Mouse (Mus musculus) lung, embryonic 14.5 days (tissue): ENCODE measurements around the gene Mras. TPM values are rescaled to one million over a fixed set of nuclear protein-coding genes. Genes with fewer than 3 reads are reported as not detected.

Source experiments
- ATAC-seq: fragments of 200-750 bp; cut with Nextera tagmentation; 2 replicates; pipeline ENCODE4 v1.8.0; 2017; ENCODE audit warnings: mild to moderate bottlenecking, moderate TSS enrichment, moderate library complexity; ENCODE audit not compliant: insufficient read depth
- DNase-seq: peaks from one replicate; pipeline ENCODE4 v3.0.0-alpha.2; 2015
- H3K27ac ChIP-seq: fragments of 300-500 bp; sonication (generic); 2 replicates; pipeline ENCODE4 v1.5.1; 2014; ENCODE audit warnings: low read depth, mild to moderate bottlenecking, moderate library complexity
- H3K27me3 ChIP-seq: fragments of 300-500 bp; sonication (generic); 2 replicates; pipeline ENCODE4 v1.6.1; 2014; ENCODE audit warnings: low read length, control low read depth; ENCODE audit not compliant: insufficient read depth
- H3K36me3 ChIP-seq: fragments of 300-500 bp; sonication (generic); 2 replicates; pipeline ENCODE4 v1.6.1; 2014; ENCODE audit warnings: control low read depth; ENCODE audit not compliant: insufficient read depth
- H3K4me1 ChIP-seq: fragments of 300-500 bp; sonication (generic); 2 replicates; pipeline ENCODE4 v1.6.1; 2014; ENCODE audit warnings: antibody characterized with exemption, control low read depth; ENCODE audit not compliant: insufficient read depth
- H3K4me2 ChIP-seq: fragments of 300-500 bp; sonication (generic); 2 replicates; pipeline ENCODE4 v1.6.1; 2014; ENCODE audit warnings: mild to moderate bottlenecking
- H3K4me3 ChIP-seq: fragments of 300-500 bp; sonication (generic); 2 replicates; pipeline ENCODE4 v1.5.1; 2014; ENCODE audit warnings: low read depth, low read length
- H3K9ac ChIP-seq: fragments of 300-500 bp; sonication (generic); 2 replicates; pipeline ENCODE4 v1.6.1; 2014
- H3K9me3 ChIP-seq: fragments of 300-500 bp; sonication (generic); 2 replicates; pipeline ENCODE4 v1.6.1; 2016; ENCODE audit warnings: low read depth, low read length, control low read depth
- CTCF ChIP-seq: IDR thresholded peaks from 2 replicates; pipeline ENCODE4 v1.5.1; 2016; ENCODE audit warnings: antibody characterized with exemption, low read depth
- WGBS: fragments of 180-500 bp; shearing (Covaris S2); extraction: QIAGEN DNeasy Blood & Tissue Kit; methylation state at CpG from one replicate; pipeline ENCODE4 v1.1.7; 2014; 5-methylcytosine and 5-hydroxymethylcytosine counted together
- polyA plus RNA-seq: library from polyadenylated mRNA; unstranded; fragments of >200 nt; fragmentation: Nextera tagmentation; extraction: Ambion mirVana; gene quantifications from 2 replicates; pipeline ENCODE4 v1.2.1, GENCODE M21; 2014

Gene Mras
- polyA plus RNA-seq, 1 experiment from 2014 or later, result 12.2 TPM

GRCm38 (mm10) chr9:99411093-99411492, 26.1 kb downstream of the Mras start:
- no peak for DNase-seq

GRCm38 (mm10) chr9:99409280-99409679, 27.9 kb downstream of the Mras start:
- Histone ChIP-seq H3K4me3 (no peak overlapping the region), H3K9me3 (no peaks in the 10 kb centered on the region), H3K4me1 (no peaks in the 10 kb centered on the region), H3K27me3 (no peaks in the 10 kb centered on the region), H3K4me2 (no peak overlapping the region), H3K27ac (no peak overlapping the region), H3K9ac (no peak overlapping the region), H3K36me3 (no peaks in the 10 kb centered on the region)
- ATAC-seq (no peak), DNase-seq (no peak)
- TF ChIP-seq CTCF, result no peak
- WGBS, result 82% methylated on average over 3 of the region's 3 CpGs

More at GRCm38 (mm10) chr9:99411093-99411492, 26.1 kb downstream of the Mras start:
- Histone ChIP-seq H3K4me1 (no peaks in the 10 kb centered on the region), H3K4me2 (no peak overlapping the region), H3K9me3 (no peaks in the 10 kb centered on the region), H3K27me3 (no peaks in the 10 kb centered on the region), H3K27ac (no peak overlapping the region), H3K9ac (no peak overlapping the region), H3K4me3 (no peak overlapping the region), H3K36me3 (no peaks in the 10 kb centered on the region)
- WGBS, result 89% methylated on average over 5 of the region's 5 CpGs
- no peak for TF ChIP-seq CTCF
- no peak for ATAC-seq

- no peak overlapping the region for H3K27ac ChIP-seq
- no peaks in the 10 kb centered on the region for H3K4me1 ChIP-seq
- WGBS, result 70% methylated on average over 9 of the region's 9 CpGs
- no peak for TF ChIP-seq CTCF
- DNase-seq (no peak), ATAC-seq (no peak)
- H3K27me3 ChIP-seq, result no peaks in the 10 kb centered on the region
- H3K9me3 ChIP-seq, result no peaks in the 10 kb centered on the region
- no peak overlapping the region for H3K4me2 ChIP-seq
- no peaks in the 10 kb centered on the region for H3K36me3 ChIP-seq
- H3K4me3 ChIP-seq, result no peak overlapping the region
- no peak overlapping the region for H3K9ac ChIP-seq
These were observed 35.8 kb downstream of the Mras start for GRCm38 (mm10) chr9:99401288-99401974.

GRCm38 (mm10) chr9:99400781-99401180, 36.4 kb downstream of the Mras start:
- ATAC-seq (no peak), DNase-seq (no peak)
- Histone ChIP-seq H3K27ac (no peak overlapping the region), H3K4me3 (no peak overlapping the region), H3K4me2 (no peak overlapping the region), H3K36me3 (no peaks in the 10 kb centered on the region), H3K9me3 (no peaks in the 10 kb centered on the region), H3K27me3 (no peaks in the 10 kb centered on the region), H3K9ac (no peak overlapping the region), H3K4me1 (no peaks in the 10 kb centered on the region)
- WGBS, result 68% methylated on average over 6 of the region's 6 CpGs
- TF ChIP-seq CTCF, result no peak

GRCm38 (mm10) chr9:99397056-99397815, 39.9 kb downstream of the Mras start:
- H3K4me2 ChIP-seq, result no peak overlapping the region
- H3K4me3 ChIP-seq, result no peak overlapping the region
- no peak overlapping the region for H3K9ac ChIP-seq
- H3K9me3 ChIP-seq, result no peaks in the 10 kb centered on the region
- DNase-seq (no peak), ATAC-seq (no peak)
- WGBS, result 77% methylated on average over 13 of the region's 13 CpGs
- no peak overlapping the region for H3K27ac ChIP-seq
- no peaks in the 10 kb centered on the region for H3K4me1 ChIP-seq
- H3K36me3 ChIP-seq, result no peaks in the 10 kb centered on the region
- H3K27me3 ChIP-seq, result no peaks in the 10 kb centered on the region
- no peak for TF ChIP-seq CTCF

- Histone ChIP-seq H3K4me2 (no peak overlapping the region), H3K4me1 (no peaks in the 10 kb centered on the region), H3K9ac (no peak overlapping the region), H3K36me3 (no peaks in the 10 kb centered on the region), H3K9me3 (no peaks in the 10 kb centered on the region), H3K4me3 (no peak overlapping the region), H3K27me3 (no peaks in the 10 kb centered on the region), H3K27ac (no peak overlapping the region)
- WGBS, result 79% methylated on average over 11 of the region's 11 CpGs
- ATAC-seq (no peak), DNase-seq (no peak)
- TF ChIP-seq CTCF, result no peak
These were observed 42.8 kb downstream of the Mras start for GRCm38 (mm10) chr9:99394366-99394765.

GRCm38 (mm10) chr9:99393146-99393545, 44.0 kb downstream of the Mras start:
- Histone ChIP-seq H3K4me3 (no peak overlapping the region), H3K36me3 (0 out of 2 replicates have a peak, but pooled peaks cover 3% of the 10 kb centered on the region), H3K27me3 (no peaks in the 10 kb centered on the region), H3K27ac (no peak overlapping the region), H3K9ac (no peak overlapping the region), H3K9me3 (no peaks in the 10 kb centered on the region), H3K4me2 (no peak overlapping the region), H3K4me1 (no peaks in the 10 kb centered on the region)
- DNase-seq (no peak), ATAC-seq (no peak)
- no peak for TF ChIP-seq CTCF
- WGBS, result 92% methylated on average over 8 of the region's 8 CpGs
